Mouse (Mus musculus) kidney, adult 2 months (tissue): ENCODE measurements around the gene Agtpbp1.

Experiments used
- CTCF ChIP-seq: fragments of 200-500 bp; conservative IDR thresholded peaks from 2 replicates; pipeline ENCODE4 v1.5.1; 2011; ENCODE audit warnings: low read depth, mild to moderate bottlenecking, control low read depth, low read length, moderate library complexity, mixed read lengths; ENCODE audit not compliant: insufficient read depth, insufficient read length
- POLR2A ChIP-seq: fragments of 200-500 bp; IDR thresholded peaks from one replicate; pipeline ENCODE4 v1.6.1; 2011; ENCODE audit warnings: low read depth, low read length, control low read depth

- TF ChIP-seq POLR2A (no peak), CTCF (no peak)
Observed at GRCm38 (mm10) chr13:59536631-59537030, 48.4 kb downstream of the Agtpbp1 start.
